Mouse (Mus musculus): Measurements from ENCODE around the gene Ikzf3.

DNA sequence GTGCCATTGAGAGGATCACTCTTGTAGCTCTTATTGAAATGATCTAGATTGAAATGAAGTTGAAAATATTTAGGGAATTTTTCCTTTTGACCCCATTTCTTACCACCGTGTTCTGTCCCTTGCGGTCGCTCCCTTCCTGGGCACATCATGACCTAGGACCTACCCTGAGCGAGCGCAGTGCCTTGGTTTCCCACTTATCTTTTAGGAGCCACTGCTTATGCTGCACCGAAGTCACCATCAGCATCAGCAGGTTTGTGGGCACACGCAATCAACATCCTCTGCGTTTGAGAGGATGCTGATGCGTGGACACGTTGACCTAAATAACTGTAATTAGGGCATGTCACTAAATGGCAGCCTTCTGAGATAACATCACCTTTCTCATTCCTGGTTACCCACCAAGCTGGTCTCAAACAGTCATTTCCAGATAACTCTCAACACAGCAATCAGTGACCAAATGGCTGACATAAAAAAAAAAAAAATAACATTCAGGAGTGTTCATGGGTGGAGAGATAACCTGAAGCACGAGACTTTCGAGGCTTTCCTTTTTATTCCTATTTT lies 65.8 kb downstream of the Ikzf3 start:
- TF ChIP-seq POLR2A (IDR thresholded peaks at IDR 0.05; ENCODE audit: insufficient read length, low read depth) (no peak), TCF12 (IDR thresholded peaks at IDR 0.05; ENCODE audit: insufficient read depth, poor library complexity, severe bottlenecking) (no peak), CEBPB (IDR thresholded peaks at IDR 0.05; ENCODE audit: insufficient read depth, poor library complexity, severe bottlenecking) (no peak), SRF (IDR thresholded peaks at IDR 0.05; ENCODE audit: control insufficient read depth, insufficient read length, low read depth) (no peak), POLR2AphosphoS2 (IDR thresholded peaks at IDR 0.05; ENCODE audit: insufficient read length, low read depth) (no peak), MYOG (IDR thresholded peaks at IDR 0.05; ENCODE audit: control insufficient read depth in 1 of 3, insufficient read depth in 1 of 3, insufficient read length in 2 of 3, low read depth in 2 of 3) (no peak), USF1 (IDR thresholded peaks at IDR 0.05; ENCODE audit: low read depth) (no peak), MAX (IDR thresholded peaks at IDR 0.05; ENCODE audit: low read depth) (no peak), MYOD1 (IDR thresholded peaks at IDR 0.05; ENCODE audit: control insufficient read depth in 1 of 3, insufficient read length in 2 of 3, low read depth in 2 of 3) (no peak), REST (IDR thresholded peaks at IDR 0.05; ENCODE audit: insufficient read depth, insufficient read length) (no peak), E2F4 (IDR thresholded peaks at IDR 0.05; ENCODE audit: insufficient read depth) (no peak), TCF3 (IDR thresholded peaks at IDR 0.05; ENCODE audit: insufficient read length, low read depth) (no peak)
